ENCODE assay signal across 8 mouse cellular contexts in the genomic region with DNA sequence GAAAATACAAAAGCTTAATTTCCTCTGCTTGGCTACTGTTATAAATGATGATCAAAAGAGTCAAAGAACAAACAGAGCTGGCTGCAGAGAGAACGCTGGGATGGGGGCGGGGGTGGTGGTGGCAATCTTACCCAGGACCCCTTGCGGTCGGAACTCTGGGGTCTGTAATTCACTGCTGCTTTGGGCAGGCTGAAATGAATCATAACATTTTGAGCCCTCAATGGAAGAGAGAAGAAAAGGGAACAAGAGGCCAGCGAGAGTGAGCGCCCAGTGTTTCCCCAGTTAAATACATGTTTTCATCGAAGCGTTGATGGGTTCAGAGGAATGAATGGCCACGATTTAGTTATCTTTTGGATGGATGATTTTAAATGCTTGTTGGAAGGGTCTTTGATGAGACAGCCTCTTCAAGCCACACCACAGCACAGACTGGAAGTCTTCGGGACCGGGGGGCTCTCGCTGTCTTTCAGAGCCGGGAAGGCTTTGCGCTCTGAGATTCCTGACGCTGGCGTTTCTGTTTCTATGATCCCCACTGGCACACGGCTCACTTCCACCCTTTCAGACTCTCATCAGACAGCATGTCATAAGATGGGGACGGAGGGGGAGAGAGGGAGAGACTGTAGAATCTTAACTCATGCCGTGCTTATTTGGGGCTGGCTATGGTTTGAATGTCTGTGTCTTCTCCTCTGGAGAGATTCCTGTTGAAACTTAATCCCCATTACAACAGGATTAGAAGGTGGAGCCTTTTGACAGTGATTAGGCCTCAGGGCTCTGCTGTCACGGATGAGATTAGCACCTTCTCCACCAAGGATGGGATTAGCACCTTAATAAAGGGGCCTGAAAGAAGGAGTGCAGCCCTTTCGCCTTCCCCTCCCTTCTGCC. TPM values are rescaled to one million over a fixed set of nuclear protein-coding genes. Genes with fewer than 3 reads are reported as not detected.
DNase-seq lines count a peak whose midpoint lies in the region; ATAC-seq and TF ChIP-seq lines count a peak whose summit lies in the region.

No protein-coding gene starts in this region.

- ATAC-seq in heart, postnatal 0 days (ENCODE audit: insufficient read depth, low read depth), result no peak
- ATAC-seq in embryonic facial prominence, embryonic 12.5 days (ENCODE audit: insufficient number of reproducible peaks, insufficient read depth, low FRiP score, low TSS enrichment), result no peak
- ATAC-seq in hindbrain, embryonic 11.5 days (ENCODE audit: low FRiP score), result no peak; the same call in 1 of the 2 replicates
- ATAC-seq in midbrain, embryonic 15.5 days (replicated peaks), result peak; percentile 90
- no peak for ATAC-seq in erythroid progenitor cell, adult 5-6 weeks (replicated peaks; ENCODE audit: low FRiP score, poor library complexity, severe bottlenecking)

- 11% methylated on average over 21 of the region's 21 CpGs for WGBS in heart, postnatal 0 days
- 6% methylated on average over 21 of the region's 21 CpGs for WGBS in embryonic facial prominence, embryonic 12.5 days
- WGBS in hindbrain, embryonic 11.5 days, result 6% methylated on average over 21 of the region's 21 CpGs
- 2% methylated on average over 21 of the region's 21 CpGs for WGBS in midbrain, embryonic 15.5 days

- TF ChIP-seq EP300 in heart, postnatal 0 days (IDR thresholded peaks at IDR 0.05; ENCODE audit: low read depth), result no peak

- H3K36me3 ChIP-seq in heart, postnatal 0 days (replicated peaks; ENCODE audit: control insufficient read depth, insufficient read depth, low read length), result no peaks in the 10 kb centered on the region
- H3K36me3 ChIP-seq in embryonic facial prominence, embryonic 12.5 days, result no peaks in the 10 kb centered on the region
- no peaks in the 10 kb centered on the region for H3K36me3 ChIP-seq in hindbrain, embryonic 11.5 days (ENCODE audit: control insufficient read depth, insufficient read depth, low read length)
- no peaks in the 10 kb centered on the region for H3K36me3 ChIP-seq in midbrain, embryonic 15.5 days (replicated peaks)

- peaks cover 27% of the 10 kb centered on the region for H3K27me3 ChIP-seq in heart, postnatal 0 days (ENCODE audit: control insufficient read depth, insufficient read depth, low read length)
- peaks cover 15% of the 10 kb centered on the region for H3K27me3 ChIP-seq in embryonic facial prominence, embryonic 12.5 days
- peaks cover 3% of the 10 kb centered on the region; the same call in 1 of the 2 replicates for H3K27me3 ChIP-seq in hindbrain, embryonic 11.5 days (ENCODE audit: control insufficient read depth, insufficient read depth, low read length)
- H3K27me3 ChIP-seq in midbrain, embryonic 15.5 days (replicated peaks), result peaks cover 61% of the 10 kb centered on the region

- H3K9ac ChIP-seq in heart, postnatal 0 days (replicated peaks; ENCODE audit: low read depth, low read length), result no peak overlapping the region
- 0 out of 2 replicates have a peak overlapping the region, but pooled peaks have one; percentile 1 for H3K9ac ChIP-seq in embryonic facial prominence, embryonic 12.5 days
- H3K9ac ChIP-seq in hindbrain, embryonic 11.5 days (ENCODE audit: low read depth, low read length), result peak overlapping the region; percentile 53
- H3K9ac ChIP-seq in midbrain, embryonic 15.5 days, result peak overlapping the region; percentile 32; the same call in 1 of the 2 replicates

- DNase-seq in heart, postnatal 0 days (ENCODE audit: low spot score), result no peak
- no peak for DNase-seq in heart, adult 9 months (ENCODE audit: low spot score in 2 of 2)
- DNase-seq in hindbrain, embryonic 11.5 days (ENCODE audit: low spot score), result peak; percentile 62
- no peak for DNase-seq in left cerebral cortex, adult 11 months (ENCODE audit: low spot score)
- no peak for DNase-seq in ovary, postnatal 36 days (ENCODE audit: low spot score)

- no peaks in the 10 kb centered on the region for H3K9me3 ChIP-seq in heart, postnatal 0 days (replicated peaks; ENCODE audit: control insufficient read depth, low read length)
- H3K9me3 ChIP-seq in embryonic facial prominence, embryonic 12.5 days, result no peaks in the 10 kb centered on the region
- H3K9me3 ChIP-seq in hindbrain, embryonic 11.5 days (ENCODE audit: control insufficient read depth, low read length), result no peaks in the 10 kb centered on the region
- H3K9me3 ChIP-seq in midbrain, embryonic 15.5 days, result no peaks in the 10 kb centered on the region

- peak overlapping the region; percentile 62 for H3K4me2 ChIP-seq in heart, postnatal 0 days (ENCODE audit: low read depth, low read length)
- H3K4me2 ChIP-seq in embryonic facial prominence, embryonic 12.5 days (replicated peaks), result peak overlapping the region; percentile 47
- H3K4me2 ChIP-seq in hindbrain, embryonic 11.5 days (replicated peaks; ENCODE audit: low read depth, low read length), result peak overlapping the region; percentile 41
- peak overlapping the region; percentile 56 for H3K4me2 ChIP-seq in midbrain, embryonic 15.5 days

- no peak overlapping the region for H3K27ac ChIP-seq in heart, postnatal 0 days (ENCODE audit: low read depth)
- peak overlapping the region; percentile 41; the same call in 1 of the 2 replicates for H3K27ac ChIP-seq in embryonic facial prominence, embryonic 12.5 days
- H3K27ac ChIP-seq in hindbrain, embryonic 11.5 days (ENCODE audit: low read depth, low read length), result no peak overlapping the region; the same call in 1 of the 2 replicates
- peak overlapping the region; percentile 68 for H3K27ac ChIP-seq in midbrain, embryonic 15.5 days

- H3K4me3 ChIP-seq in heart, postnatal 0 days (ENCODE audit: low read depth, low read length), result peak overlapping the region; percentile 25
- H3K4me3 ChIP-seq in embryonic facial prominence, embryonic 12.5 days, result peak overlapping the region; percentile 20
- peak overlapping the region; percentile 15; the same call in 1 of the 2 replicates for H3K4me3 ChIP-seq in hindbrain, embryonic 11.5 days (ENCODE audit: low read depth, low read length)
- H3K4me3 ChIP-seq in midbrain, embryonic 15.5 days, result peak overlapping the region; percentile 28

- TF ChIP-seq CTCF in heart, postnatal 0 days (IDR thresholded peaks at IDR 0.05; ENCODE audit: low read depth), result no peak

- H3K4me1 ChIP-seq in heart, postnatal 0 days (ENCODE audit: control insufficient read depth, insufficient read depth), result no peaks in the 10 kb centered on the region
- no peaks in the 10 kb centered on the region for H3K4me1 ChIP-seq in embryonic facial prominence, embryonic 12.5 days
- H3K4me1 ChIP-seq in hindbrain, embryonic 11.5 days (replicated peaks; ENCODE audit: control insufficient read depth, insufficient read depth, low read length), result peaks cover 2% of the 10 kb centered on the region; the same call in 1 of the 2 replicates
- peaks cover 16% of the 10 kb centered on the region for H3K4me1 ChIP-seq in midbrain, embryonic 15.5 days

RNA-seq across cellular contexts. Expression of gene Msx2, which starts 17.8 kb away (rescaled TPM):
- 0.92 and 0.97 TPM in 2 replicates for total RNA-seq in heart, postnatal 0 days (2014; rRNA removed; ENCODE audit: low replicate concordance)
- polyA plus RNA-seq in heart, postnatal 0 days (2015; fragmentation: Nextera tagmentation; extraction: Ambion mirVana), result 1.1 and 1.4 TPM in 2 replicates
- 30.8 and 34.2 TPM in 2 replicates for polyA plus RNA-seq in embryonic facial prominence, embryonic 12.5 days (2016; fragmentation: Nextera tagmentation; extraction: Ambion mirVana)
- polyA plus RNA-seq in hindbrain, embryonic 11.5 days (2014; fragmentation: Nextera tagmentation; extraction: Ambion mirVana), result 58.3 and 66.3 TPM in 2 replicates
- polyA plus RNA-seq in midbrain, embryonic 15.5 days (2015; fragmentation: Nextera tagmentation; extraction: Ambion mirVana), result 0.60 and 0.83 TPM in 2 replicates
- total RNA-seq in erythroid progenitor cell, adult 5-6 weeks (2015; ENCODE audit: low replicate concordance), result not detected in 2 replicates
- not detected in 2 replicates for total RNA-seq in erythroid progenitor cell, adult 5-6 weeks (2017; ENCODE audit: low replicate concordance)

Comparison
In these comparisons a context has a peak if more than half of its experiments do, and no peak if none do; other contexts are left out.
1. H3K27ac ChIP-seq: peak in embryonic facial prominence, embryonic 12.5 days (single experiment) and midbrain, embryonic 15.5 days (single experiment); none in heart, postnatal 0 days (single experiment) and hindbrain, embryonic 11.5 days (single experiment).
2. RNA of gene Msx2, which starts 17.8 kb away (polyA plus RNA-seq): 58.3 to 66.3 TPM in hindbrain, embryonic 11.5 days and 30.8 to 34.2 TPM in embryonic facial prominence, embryonic 12.5 days; 1.1 to 1.4 TPM in heart, postnatal 0 days and 0.60 to 0.83 TPM in midbrain, embryonic 15.5 days; every median in the first group is over 10 times any median in the second.
3. Peak in every context shown above with its lines, with median percentiles within 50 percentile points of each other: H3K4me2 ChIP-seq and H3K4me3 ChIP-seq.